Mouse (Mus musculus) retina, embryonic 14.5 days (tissue): ENCODE data around the gene Kcnrg.

ENCODE experiments used
- DNase-seq: peaks from one replicate; pipeline ENCODE4 v3.0.0-alpha.2; 2015; ENCODE audit warnings: low spot score

Kcnrg gene

DNA sequence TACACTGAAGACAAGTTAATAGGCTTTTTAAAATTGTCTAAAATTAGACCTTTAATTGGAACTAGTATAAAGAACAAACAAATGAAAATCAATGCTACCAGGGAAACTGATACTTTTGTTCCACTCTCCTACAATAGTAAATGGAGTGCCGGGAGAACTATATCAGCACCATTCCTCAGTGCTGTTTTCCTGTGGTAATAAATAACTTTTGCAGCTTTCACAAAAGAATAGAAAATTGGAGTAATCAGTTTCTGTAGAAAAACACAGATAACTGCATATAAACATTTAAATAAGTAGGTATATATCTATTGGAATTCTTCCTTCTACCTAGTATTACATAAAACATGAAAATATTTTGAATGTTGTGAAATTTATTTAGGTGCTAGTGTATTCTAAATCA, 38.3 kb downstream of the Kcnrg start:
- DNase-seq, result no peak

DNA sequence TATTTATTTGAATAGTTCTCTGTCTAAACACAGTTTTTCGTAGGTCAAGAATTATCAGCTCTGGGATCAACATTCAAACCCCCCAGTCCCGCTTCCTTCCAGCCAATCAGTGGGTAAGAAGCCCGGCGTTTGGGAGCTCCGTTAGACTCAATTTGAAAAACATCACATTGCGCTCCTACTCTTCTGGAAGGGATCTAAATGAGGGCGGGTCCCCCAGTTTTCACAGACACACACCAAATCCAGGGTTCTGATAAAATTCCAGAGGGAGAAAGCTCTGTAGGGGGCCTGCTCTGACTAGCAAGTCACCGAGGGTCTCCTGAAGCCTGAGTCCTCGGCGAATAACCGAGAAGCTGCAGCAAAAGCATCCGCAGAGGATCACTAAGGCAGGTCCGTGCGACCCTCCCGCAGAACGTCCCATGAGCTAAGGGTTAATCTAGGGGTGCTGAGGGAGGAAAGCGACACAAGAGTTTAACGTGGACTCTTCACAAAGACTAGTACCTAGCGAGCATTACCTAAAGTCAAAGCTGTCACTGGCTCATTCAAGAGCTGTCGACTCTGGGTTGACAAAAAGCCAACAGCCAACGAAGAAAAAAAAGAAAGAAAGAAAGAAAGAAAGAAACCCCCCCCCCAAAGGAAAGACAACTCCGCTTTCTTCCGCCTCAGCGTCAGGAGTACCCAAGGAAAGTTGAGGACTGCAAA, 40.1 kb downstream of the Kcnrg start:
- DNase-seq, result peak; percentile 61

GRCm38 (mm10) chr14:61647881-61648684, 40.8 kb downstream of the Kcnrg start:
- peak; percentile 62 for DNase-seq

DNA sequence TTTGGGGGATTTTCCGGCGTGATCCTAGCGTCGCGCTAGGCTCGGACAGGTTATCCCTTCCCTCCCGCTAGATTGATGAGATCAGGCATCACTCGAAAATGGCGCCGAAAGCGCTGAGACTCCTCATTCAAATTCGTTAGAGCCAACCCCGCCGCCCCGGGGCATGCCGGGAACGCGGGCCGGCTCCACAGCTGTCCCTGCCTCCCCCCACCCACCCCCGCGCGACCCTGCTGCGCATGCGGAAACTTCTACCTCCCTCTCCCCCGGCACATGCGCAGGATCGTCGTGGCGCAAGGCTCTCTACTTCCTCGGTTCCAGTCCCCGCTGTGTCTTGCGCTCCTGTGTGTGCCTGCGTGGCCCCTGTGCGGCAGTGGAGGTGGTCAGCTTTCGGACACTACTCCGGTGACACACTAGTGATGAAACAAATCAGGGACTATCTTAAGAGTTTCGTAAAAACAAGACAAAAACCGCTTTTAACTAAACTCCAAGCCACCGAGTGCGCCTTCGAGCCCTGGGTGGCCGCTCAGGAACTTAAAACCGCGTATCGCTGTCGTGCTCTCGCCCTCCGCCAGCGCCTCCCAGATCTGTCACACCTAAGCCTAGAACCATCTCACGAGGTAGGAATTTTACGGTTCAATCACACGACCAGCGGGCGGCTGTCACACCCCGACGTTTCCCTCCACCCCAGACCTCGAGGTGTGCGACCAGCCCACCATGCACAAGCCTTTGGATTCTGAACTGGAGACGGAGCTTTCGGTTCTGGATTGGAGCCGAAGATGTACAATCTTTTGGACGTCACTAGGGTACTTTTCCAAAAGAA, 41.6 kb downstream of the Kcnrg start:
- peak; percentile 99 for DNase-seq

DNA sequence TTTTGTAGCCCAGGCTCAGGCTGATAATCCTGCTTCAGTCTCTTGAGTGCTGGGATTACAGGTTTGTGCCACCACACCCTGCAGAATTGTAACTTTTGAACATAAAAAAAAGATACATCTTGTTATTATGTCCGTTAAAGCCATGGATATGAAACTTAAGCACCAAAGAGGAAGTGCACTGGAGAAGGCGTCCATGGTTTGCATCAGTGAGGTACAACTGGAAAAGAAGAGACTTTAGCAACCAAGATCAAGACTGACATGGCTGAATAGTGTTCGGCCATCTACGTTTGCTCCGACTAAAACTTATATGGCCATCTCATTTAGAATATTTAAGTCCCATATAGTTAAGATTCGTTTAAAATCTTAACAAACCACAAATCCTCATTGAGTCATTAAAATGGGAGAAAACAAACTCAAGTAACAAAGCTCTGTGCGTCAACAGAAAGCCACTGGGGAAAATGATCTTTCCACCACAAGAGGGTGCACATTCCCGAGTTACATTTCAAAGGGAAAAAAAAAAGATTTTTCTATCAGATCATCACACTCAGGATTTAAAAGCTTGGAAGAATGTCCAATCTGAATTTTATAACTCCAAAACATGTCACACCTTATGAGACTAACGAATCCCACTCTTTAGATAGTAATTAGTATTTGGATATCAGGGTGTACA, 43.2 kb downstream of the Kcnrg start:
- peak; percentile 76 for DNase-seq

DNA sequence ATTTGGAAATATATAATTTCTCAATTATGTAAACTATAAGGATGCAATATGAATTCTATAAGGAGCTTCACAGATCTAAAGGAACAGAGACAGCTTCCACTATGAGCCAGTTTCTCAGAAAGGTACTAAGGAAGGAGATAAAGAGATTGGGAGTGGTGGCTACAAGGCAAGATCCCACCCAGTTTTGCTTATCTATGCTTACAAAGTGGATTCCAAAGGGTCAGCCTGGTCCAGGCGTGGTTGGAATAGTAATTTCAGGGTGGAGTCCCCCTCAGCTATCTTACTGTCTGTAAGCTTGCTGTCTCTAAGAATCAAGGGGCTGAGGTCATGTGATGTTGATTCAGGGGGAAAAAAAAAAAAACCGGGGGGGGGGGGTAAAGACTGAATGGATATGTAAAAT, 49.2 kb downstream of the Kcnrg start:
- no peak for DNase-seq

- DNase-seq, result no peak
These were observed 54.2 kb downstream of the Kcnrg start for GRCm38 (mm10) chr14:61661496-61661895.

GRCm38 (mm10) chr14:61662307-61662706, 55.0 kb downstream of the Kcnrg start:
- no peak for DNase-seq
